Mouse (Mus musculus) kidney, postnatal 36 days (tissue): Measurements from ENCODE around the gene Magix.
A peak's percentile ranks its signal among the peaks of the same experiment; 100 is the strongest.

ENCODE experiments used
- DNase-seq, 2 experiments: peaks; one replicate each; pipeline ENCODE4 v3.0.0; 2021 to 2022; ENCODE audit warnings: mixed read lengths in 2 of 2

Gene Magix

DNA sequence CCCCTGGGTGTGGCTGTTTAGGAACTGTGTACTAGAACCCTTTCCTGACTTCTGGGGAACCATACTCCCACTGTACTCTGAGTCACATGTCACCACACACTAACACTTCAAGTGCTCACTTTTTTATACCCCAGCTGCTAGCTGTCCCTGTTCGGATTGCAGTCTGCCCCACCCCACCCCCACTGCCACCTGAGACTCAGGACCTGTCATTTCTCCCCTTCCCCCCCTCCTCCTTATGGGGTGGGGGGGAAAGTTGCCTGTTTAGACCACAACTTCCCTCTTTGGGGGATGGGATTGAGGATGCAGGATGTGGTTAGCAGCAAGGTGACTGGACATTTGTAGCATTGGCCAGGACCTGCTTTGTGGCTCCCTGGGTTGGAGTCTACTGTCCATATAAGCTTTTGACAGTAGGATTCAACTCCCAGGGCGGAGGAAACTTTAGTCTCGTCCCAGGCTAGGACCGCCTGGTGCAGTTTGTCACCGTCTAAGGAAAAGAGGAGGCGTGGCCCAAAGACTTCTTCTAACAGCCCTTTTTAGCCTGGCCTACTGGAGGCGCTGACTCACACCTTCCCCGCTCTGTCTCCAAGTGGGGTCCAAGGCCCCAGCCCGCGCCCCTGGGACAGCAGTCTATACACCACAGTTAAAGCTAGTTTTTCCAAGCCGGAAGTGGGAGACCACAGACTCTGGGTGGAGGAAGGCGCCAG lies 7.3 kb downstream of the Magix start:
- DNase-seq, result no peak

- peak; percentile 28 to 52 for DNase-seq
These were observed 8.3 kb downstream of the Magix start for GRCm38 (mm10) chrX:7672739-7673138.

DNA sequence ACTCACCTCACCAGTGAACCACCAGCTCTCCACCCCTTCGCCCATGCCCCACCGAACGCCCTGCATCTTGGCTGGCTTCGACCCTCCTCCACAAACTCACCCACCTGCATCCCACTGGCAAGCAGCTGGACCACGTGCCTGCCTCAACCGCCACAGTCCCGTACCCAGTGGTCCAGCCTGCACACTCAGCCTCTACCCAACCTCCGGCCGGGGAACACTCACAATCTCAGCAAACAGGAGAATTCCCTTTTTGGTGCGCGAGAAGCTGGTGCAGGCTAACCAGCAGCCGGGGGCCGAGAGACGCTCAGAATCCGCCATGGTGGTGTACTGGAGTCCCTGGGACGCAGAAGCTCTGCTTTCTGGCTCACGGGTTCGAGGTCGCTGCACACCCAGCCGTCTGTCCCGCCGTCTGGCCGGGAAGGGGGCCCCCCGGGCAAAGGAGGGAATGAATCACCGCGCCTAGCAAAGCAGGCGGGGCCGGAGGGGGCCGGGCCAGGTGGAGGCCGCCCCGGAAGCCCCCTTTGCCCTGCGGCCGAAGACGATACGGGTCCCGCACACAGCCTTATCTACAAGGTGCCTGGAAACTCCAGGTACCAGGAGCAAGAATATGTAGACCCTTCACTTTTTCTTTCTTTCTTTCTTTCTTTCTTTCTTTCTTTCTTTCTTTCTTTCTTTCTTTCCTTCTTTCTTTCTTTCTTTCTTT lies 10.0 kb downstream of the Magix start, which contains the start of gene Plp2:
TSS of gene Plp2 (minus strand) at position 470 of the 703 bp plus-strand sequence.
- peak; percentile 32 to 62 for DNase-seq

- DNase-seq, result peak; percentile 49 to 78
These were observed 10.6 kb downstream of the Magix start for GRCm38 (mm10) chrX:7670390-7670881.

DNA sequence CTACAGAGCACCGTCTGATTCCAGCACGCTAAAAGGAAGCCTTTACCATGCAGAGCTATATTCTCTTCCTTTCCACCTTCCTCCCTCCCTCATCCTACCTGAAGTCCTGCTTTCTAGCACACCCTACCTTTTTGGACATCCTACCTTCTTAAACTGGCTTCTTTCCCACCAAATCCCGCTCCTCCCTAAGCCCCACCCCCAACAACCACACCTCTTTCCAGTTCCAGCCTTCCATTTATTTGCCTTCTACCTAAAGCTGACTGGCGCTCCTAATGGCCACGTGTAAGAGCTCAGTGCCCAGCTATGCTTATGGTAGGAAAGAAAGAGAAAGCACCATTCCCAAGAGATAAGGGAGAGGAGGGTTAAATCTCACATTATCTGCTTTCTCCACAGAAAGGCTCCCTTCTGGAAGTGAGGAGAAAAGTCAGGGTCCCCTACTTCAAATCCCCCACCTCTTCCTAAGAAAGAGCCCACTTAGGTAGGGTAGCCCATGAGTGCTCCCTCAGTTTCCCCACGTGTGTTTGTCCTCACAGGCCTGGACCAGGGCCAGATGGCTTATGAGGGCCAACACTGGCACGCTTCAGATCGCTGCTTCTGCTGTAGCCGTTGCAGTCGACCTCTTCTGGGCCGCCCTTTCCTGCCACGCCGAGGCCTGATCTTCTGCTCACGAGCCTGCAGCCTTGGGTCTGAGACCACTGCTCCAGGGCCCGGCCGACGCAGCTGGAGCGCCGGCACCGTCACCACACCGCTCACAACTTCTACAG lies 15.1 kb downstream of the Magix start:
- no peak for DNase-seq

GRCm38 (mm10) chrX:7664791-7665190 lies 16.3 kb downstream of the Magix start:
- DNase-seq, result no peak

DNA sequence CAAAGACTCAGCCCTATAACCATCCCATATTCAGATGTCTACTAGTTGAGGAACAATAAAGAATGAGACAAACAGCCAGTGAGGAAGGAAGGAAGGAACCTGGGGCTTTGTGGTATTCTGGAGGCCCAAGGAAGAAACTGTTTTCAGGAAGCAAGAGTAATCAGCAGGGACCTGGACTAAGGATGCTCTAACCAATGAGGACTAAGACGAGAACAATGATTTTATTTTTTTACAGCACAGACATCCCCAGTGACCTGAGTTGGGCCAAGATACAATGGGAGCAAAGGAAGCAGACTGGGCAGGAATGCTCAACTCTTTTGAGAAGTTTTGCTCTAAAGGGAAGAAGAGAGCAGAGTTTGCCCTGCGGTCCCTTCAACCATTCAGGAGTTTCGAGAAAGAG lies 18.1 kb downstream of the Magix start:
- DNase-seq, result no peak

GRCm38 (mm10) chrX:7661086-7661485 lies 20.0 kb downstream of the Magix start:
- no peak for DNase-seq

DNA sequence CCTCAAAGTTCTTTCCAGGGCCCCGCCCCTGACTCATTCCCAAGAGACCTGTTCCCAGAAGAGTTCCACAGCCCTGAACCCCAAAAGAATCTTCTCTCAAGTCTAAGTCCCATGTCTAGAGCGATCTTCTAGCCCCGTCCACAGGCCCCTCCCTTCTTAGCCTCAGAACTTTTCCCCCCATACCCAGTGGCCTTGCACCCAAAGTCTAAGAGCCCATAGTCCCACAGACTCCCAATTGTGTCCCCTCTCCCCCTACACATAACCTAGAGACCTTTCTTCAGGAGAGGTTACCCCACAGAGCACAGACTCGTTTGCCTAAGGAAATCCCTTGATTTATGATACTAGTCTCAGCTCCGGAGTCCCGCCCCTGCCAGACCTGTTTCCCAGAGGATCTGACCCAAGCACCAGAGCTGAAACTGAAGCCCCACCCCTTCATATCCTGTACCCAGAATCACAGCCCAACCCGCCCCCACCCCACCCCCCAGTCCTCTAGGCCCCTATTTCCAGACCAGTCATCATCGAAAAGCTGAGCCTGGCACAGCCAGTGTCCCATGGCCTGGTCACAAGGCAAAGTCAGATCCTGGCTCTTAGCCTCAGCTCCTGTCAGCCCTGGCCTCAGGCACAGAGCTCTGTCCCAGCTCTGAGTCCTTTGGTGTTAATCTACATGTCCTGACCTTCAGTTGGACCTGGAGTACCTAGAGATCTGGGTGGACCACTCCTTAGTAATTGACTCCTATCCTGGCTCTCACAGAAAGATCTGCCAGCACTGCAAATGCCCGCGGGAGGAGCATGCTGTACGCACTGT lies 22.1 kb downstream of the Magix start:
- peak; percentile 54 to 55 for DNase-seq

- DNase-seq, result peak; percentile 77 to 86
These were observed 22.8 kb downstream of the Magix start for GRCm38 (mm10) chrX:7658031-7658784.

GRCm38 (mm10) chrX:7657221-7657639 lies 23.8 kb downstream of the Magix start, which contains the start of gene Prickle3:
Gene Prickle3 (plus strand): TSS chrX:7657260.
- DNase-seq, result peak; percentile 72 to 81

- DNase-seq, result peak; percentile 92 to 94
These were observed 32.3 kb downstream of the Magix start for GRCm38 (mm10) chrX:7648671-7649304.

DNA sequence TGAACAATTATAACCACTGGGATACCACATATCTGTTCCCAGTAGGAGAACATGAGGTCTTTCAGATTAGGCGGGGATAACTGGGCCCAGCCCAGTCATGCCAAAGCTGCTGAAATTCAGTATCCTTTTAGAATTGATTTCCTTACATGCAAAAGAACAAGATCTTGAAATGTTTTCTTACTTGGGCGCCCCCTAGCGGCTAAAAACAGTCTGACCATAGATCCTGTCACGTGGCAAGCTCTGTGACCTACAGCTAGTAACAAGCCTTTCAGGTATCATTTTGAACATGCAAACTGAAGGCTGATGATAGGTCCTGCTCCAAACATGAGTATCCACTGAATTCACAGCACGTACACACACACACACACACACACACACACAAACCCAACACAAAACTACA lies 35.7 kb downstream of the Magix start:
- DNase-seq, result peak; percentile 81 to 88

DNA sequence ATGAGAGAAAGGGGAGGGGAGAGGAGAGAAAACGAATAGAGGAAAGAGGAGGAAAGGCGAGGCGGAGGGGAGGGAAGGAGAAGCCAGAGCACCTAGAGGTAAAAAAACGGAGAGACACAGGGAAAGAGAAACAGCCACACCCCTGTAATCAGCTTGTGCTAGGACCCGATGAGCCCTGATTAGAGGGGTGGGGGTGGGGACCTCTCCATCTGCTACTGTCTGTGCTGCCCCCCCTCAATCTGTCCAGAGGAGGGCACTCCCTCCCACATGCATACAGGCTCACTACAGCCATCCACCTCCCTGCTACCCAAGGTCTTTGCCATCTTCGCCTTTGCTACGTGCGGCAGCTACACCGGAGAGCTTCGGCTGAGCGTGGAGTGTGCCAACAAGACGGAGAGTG lies 40.3 kb downstream of the Magix start:
- DNase-seq, result no peak

- DNase-seq, result no peak
These were observed 41.3 kb downstream of the Magix start for GRCm38 (mm10) chrX:7639536-7640325.

GRCm38 (mm10) chrX:7638401-7639091 lies 42.5 kb downstream of the Magix start, which contains the start of gene Syp:
Gene Syp (plus strand): TSS chrX:7638471.
- DNase-seq, result peak; percentile 78 to 83

DNA sequence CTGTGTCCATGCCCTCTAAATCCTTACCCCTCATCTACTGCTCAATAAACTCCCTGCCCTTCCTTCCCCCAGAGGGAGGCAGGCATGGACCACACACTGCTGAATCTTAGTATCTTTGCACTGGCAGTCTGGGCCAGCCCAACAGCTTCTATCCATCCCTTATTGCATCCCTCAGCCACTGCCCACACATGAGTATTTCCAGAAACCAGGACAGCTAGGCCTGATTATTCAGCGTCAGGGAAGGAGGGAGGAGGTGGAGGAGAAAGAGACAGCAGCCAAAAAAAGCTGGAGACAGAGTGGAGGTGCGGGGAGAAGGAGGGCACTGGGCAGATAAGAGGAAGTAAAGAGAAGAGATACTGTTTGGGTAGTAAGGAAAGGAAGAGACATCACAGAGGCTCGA lies 46.0 kb downstream of the Magix start:
- DNase-seq, result no peak

- no peak for DNase-seq
These were observed 48.5 kb downstream of the Magix start for GRCm38 (mm10) chrX:7632560-7632959.
